In genomic region chr6:67243765-67244420, GRCm38 (mm10) we compare ENCODE assay signal across 12 mouse cellular contexts.
"Had no signal": no experiment of that assay in that cellular context is flagged by ENCODE, and none has a peak within 500 bp of the region (broad histone marks: within the 10 kb centered on the region; RNA-seq: fewer than 3 reads in every experiment).

No protein-coding gene starts in this region.

- H3K27ac ChIP-seq: limb, embryonic 15.5 days; liver, embryonic 13.5 days; midbrain, embryonic 10.5 days; neural tube, embryonic 13.5 days had no signal

- DNase-seq: kidney, adult 11 months; kidney, postnatal 25 days; layer of hippocampus, adult 9-11 months; layer of hippocampus, postnatal 36 days; liver, embryonic 13.5 days; lung, adult 2 months; right cerebral cortex, postnatal 14 days; thymus, postnatal 36 days had no signal

- H3K4me3 ChIP-seq: limb, embryonic 15.5 days; liver, embryonic 13.5 days; midbrain, embryonic 10.5 days; neural tube, embryonic 13.5 days had no signal

- H3K4me2 ChIP-seq: limb, embryonic 15.5 days; liver, embryonic 13.5 days; neural tube, embryonic 13.5 days had no signal

- H3K4me1 ChIP-seq: limb, embryonic 15.5 days; liver, embryonic 13.5 days; midbrain, embryonic 10.5 days; neural tube, embryonic 13.5 days had no signal

- H3K9me3 ChIP-seq: limb, embryonic 15.5 days; liver, embryonic 13.5 days; midbrain, embryonic 10.5 days; neural tube, embryonic 13.5 days had no signal

- H3K36me3 ChIP-seq: limb, embryonic 15.5 days; liver, embryonic 13.5 days; midbrain, embryonic 10.5 days; neural tube, embryonic 13.5 days had no signal

- H3K27me3 ChIP-seq: limb, embryonic 15.5 days; liver, embryonic 13.5 days; neural tube, embryonic 13.5 days had no signal

- ATAC-seq: midbrain, embryonic 16.5 days had no signal

- H3K9ac ChIP-seq: limb, embryonic 15.5 days; liver, embryonic 13.5 days; neural tube, embryonic 13.5 days had no signal
